Mouse (Mus musculus) heart, postnatal 25 days (tissue): ENCODE data around the gene Rif1. TPM values are rescaled to one million over a fixed set of nuclear protein-coding genes. Genes with fewer than 3 reads are reported as not detected.

Experiments used
- DNase-seq: peaks from one replicate; pipeline ENCODE4 v3.0.0; 2022; ENCODE audit warnings: low spot score
- intact Hi-C: fragments of 180-260 bp; cut with DNase I; formaldehyde crosslinking; loops from one replicate; pipeline ENCODE4 v1.15.1; 2025
- total RNA-seq, 2 experiments: library from RNA; stranded (reverse); gene quantifications; 2 replicates each; pipeline ENCODE4 v1.2.3; 2021

Rif1 gene
- total RNA-seq, result 10 to 100 TPM; 19.2 to 21.7 TPM

DNA sequence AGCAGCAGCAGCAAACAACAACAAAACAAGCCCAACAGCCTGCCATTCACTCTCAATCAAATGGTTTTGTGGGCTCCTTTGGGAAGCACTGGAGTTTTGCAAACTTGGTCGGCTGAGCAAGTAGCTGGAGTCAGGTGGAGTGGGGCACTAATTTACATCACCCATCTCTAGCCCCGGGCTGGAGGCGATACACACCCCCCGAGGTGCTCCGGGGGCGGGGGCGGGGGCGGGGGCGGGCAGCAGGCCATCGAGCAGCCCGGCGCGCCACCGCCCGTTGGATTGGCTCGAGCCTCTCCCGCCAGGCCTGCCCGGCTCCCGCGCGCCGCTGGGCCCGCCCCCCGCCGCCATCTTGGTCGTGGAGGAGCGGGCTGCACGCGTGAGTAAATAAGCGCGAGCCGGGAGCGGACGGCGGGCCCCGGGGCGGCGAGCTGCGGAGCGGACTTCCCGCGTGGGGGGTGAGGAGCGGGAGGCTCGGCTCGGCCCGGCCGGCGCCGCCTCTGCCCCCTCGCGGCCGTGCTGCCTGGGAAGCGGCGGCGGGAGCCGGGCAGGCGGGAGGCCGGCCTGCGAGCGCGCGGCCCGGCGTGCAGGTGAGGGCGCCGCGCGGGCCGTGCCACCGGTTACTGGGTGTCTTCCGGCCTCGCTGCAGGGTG, at the start of gene Rif1:
Rif1 (plus strand) TSS at position 342 of the 650 bp plus-strand sequence.
- DNase-seq, result peak; percentile 77
- intact Hi-C loops, result loop anchor here (2.0 to 10.0 kb wide), 3 partner anchors 100 to 1778 kb away; partner anchors contain the start of genes Arl5a, Mmadhc and Nmi

DNA sequence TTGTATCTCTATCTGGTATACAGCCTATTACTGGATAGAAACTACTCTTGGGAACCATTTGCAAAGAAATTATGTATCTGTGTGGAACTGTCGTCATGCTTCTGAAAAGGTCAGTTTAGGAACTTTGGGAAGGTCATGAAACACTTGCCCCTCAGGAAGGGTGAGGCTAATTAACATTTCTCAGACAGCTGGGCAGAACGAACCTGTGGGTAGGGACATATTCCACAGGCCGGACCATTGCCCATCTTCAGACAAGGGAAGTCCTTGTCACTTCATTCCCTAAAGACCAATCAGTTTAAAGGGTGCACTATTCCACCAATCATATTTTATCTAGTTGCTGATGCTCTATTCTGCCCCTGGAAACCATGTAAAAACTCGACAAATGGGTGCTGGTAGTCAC, 45.6 kb upstream of the Rif1 start:
- intact Hi-C loops, result no loop called here

DNA sequence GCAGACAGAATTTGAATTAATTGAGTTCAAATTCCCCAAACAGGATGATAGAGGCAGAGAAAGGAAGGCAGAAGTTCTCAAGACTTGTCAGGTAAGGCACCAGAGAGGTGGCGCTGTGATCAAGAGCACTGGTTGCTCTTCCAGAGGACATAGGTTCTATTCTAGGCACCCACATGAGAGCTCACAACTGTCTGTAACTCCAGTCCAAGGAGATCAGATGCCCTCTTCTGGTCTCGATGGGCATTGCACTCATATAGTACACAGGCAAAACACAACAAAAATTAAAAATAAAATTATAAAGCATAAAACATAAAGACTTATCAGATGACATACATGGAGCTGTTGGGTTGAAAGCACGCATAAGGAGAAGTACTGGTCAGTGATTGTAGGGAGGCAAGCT, 43.2 kb upstream of the Rif1 start:
- intact Hi-C loops, result no loop called here
- no peak for DNase-seq

More for the DNA sequence above, 45.6 kb upstream of the Rif1 start:
- no peak for DNase-seq

DNA sequence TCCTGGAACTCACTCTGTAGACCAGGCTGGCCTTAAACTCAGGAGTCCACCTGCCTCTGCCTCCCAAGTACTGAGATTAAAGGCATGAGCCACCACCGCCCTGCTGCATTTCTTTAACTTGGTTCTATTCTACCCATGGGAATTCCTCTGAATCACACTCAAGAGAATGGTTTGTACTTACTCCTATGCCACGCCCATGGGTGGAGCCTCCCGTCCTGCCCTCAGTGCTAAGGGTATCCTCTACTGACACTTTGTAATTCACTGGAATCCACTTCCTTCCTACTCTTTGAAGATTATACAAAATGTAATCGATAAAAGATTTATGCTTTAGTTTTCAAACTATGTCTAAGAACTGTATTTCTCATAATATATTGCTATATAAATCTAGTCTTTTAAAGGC, 41.1 kb upstream of the Rif1 start:
- no peak for DNase-seq
- intact Hi-C loops, result no loop called here

DNA sequence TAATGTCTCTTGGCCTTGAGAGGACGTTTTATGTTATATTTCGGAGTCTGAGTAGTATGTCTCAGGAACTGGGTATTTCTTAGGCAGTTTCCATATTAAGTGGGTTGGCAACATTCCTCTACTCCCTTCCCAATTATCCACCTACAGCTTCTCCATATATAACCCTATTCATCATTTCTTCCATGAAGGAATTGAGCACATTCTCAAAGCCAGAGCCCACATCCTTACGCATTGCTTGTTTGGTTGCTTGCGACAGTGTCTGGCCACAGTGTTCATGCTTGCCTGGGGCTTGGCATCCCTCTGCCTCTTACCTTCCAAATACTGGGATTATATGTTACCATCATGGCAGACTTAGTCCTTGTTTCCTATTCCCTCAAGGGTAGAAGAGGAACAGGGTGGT, 38.0 kb upstream of the Rif1 start:
- no peak for DNase-seq
- intact Hi-C loops, result no loop called here

DNA sequence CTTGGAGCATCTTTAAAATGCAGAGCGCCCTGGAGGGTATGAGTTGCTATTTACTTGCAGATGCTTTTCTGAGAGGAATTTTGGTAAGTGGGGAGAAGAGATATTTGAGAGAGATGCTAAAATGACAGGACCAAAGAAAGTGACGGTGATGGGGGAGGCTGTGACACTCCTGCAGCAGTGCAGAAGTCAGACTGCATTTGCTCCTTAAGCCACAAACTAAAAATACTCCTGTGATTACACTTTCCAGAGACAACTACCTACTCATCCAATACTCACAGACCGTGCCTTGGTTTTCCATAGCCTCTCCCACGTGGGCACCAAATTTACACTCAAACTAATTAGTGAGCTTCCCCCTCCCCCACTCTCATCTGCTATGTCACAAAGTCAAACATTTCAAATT, 37.5 kb upstream of the Rif1 start:
- no peak for DNase-seq

DNA sequence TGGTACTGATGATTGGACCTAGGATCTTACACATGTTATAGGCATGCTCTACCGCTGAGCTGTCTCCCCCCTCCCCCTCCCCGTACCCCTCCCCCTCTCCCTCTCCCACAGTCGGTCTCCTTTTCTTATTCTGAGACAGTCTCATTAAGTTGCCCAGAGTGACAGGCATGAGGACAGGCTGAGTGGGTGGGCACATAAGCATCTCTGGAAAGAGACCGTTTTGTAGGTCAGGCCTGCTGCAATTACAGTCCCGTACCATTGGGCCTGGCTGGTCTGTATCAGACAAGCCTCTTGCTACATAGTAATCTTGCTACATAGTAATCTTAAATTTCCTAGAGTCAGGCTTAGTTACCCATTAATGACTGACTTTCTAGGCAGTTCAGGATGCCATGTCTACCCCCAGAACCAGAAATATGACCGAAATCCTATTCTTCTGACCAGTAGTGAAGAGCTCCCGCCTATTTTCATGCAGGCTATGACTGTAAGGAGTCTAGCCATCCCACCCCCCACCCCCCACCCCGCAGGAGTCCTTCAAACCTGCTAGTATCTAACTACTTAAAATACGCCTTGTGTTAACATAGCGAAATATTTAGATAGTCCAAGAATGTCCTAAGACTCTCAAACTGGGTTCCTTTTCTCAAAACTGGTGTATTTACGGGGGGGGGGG, 35.6 kb upstream of the Rif1 start:
- no peak for DNase-seq
- intact Hi-C loops, result no loop called here

More for the DNA sequence above, 37.5 kb upstream of the Rif1 start:
- intact Hi-C loops, result no loop called here

DNA sequence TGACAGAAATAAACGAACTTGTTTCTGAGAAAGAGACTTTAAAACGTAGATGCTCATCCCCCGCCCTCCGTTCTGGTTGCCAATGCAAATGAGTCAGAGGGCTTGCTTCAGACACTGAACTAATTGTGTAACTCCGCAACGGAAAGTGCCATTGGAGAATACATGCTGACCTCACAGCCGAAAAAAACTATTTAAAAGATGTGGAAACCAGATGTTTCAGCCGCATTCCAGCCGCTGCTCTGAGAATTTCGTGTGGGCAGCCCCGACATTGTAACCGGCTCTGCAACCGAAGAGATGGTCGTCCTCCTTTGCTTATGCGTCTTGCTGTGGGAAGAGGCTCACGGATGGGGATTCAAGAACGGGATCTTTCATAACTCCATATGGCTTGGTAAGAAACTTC, 34.8 kb upstream of the Rif1 start, which contains the start of gene Tnfaip6:
Tnfaip6 (plus strand) TSS at position 128 of the 400 bp plus-strand sequence.
- DNase-seq, result peak; percentile 65
- intact Hi-C loops, result no loop called here

DNA sequence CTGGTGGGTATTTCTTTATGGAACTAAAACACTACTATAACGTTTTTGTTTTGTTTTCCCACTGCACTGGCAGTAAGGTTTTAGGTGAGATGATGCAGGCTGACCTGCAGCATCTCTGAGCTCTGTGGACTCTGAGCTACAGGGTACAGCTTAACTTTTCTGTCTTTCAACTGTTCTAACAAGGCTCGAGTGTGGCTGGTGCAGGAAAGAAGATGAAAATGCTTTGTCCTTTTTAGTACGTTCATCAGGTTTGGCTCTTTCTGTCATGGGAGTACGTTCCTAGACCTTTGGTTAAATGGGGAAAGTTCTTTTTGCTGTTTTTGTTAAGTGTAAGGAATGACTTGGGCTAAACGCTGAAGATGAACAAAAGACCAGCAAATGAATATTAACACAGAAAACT, 34.1 kb upstream of the Rif1 start:
- no peak for DNase-seq
- intact Hi-C loops, result no loop called here

DNA sequence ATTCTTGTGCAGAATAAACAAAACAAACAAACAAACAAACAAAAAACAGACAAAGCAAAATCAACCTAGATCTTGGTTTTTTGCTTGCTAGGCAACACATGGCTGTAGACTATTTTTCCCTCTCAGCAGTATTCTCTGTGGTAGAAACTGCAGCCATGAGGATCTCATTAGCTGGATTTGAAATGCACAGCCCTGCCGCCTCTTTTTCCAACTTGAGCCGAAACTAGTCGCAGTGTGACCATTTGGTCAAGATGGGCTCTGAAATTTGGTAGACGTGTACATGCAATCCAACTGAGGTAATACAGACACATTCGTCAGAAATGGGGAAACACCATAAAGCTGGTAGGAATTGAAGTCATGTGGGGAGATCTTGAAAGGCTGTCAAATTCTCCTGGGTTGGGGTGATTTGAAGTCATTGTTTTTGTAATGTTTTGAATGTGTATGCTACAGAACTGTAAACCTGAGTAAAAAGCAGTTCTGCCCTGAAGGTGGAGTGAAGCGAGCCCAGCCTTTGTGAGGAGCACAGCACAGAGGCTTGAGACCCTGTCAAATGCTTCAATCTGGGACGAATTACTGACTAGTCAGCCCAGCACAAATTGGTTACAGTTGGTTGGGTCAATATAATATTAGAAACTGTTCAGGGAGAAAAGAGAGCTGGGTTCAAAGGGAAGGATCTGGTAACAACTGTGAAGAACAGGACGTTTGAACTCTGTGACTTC, 33.4 kb upstream of the Rif1 start:
- DNase-seq, result no peak
- intact Hi-C loops, result no loop called here

DNA sequence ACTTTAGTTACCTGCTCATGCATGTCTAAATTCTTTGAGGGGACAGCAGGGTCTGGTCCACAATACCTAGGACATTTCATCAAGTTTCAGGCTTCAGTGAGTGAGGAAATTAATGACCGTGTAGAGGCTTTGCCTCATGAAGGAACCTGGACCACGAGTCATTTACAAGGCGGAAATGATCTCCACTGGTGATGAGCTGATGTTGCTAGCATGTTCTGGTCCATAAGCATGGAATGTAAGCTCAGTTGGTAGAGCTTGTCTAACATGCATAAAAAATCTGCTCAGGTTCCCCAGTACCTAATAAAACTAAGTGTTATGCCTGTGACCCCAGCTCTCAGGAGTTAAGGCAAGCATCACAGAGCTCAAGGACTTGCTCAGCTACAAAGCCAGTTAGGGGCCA, 30.5 kb upstream of the Rif1 start:
- intact Hi-C loops, result no loop called here

DNA sequence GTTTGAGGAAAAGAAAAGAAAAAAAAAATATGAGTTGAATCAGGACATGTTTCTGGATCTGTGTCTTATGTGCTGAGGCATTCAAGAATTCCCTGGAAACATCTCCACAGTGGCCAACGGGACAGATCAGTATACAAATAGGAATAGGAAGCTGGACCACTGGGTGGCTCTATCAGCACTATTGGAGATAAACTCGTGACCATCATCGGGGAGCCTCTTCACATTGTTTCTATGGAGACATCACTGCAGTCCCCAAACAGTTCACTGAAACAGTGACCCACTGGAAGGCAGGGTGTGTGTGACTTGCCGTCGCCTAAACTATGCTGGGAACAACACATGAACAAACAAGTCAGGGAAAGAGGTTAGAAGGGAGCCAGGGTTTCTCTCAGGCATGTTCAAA, 29.9 kb upstream of the Rif1 start:
- DNase-seq, result no peak
- intact Hi-C loops, result no loop called here

More for the DNA sequence above, 30.5 kb upstream of the Rif1 start:
- no peak for DNase-seq

DNA sequence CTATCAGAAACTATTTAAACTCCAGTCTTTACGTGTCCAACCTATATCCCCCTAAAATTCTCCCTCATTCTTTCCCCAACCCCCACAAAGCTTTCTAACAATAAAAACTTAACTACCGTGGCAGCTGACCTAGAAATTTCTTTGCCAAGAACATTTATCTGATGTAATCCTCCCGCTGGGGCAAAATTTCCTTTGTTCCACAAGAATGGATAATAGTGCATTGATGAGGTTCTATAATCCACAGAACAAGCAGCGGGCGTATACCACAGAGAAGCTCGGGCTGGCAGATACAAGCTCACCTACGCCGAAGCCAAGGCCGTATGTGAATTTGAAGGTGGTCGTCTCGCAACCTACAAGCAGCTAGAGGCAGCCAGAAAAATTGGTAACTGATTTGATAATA, 29.1 kb upstream of the Rif1 start:
- DNase-seq, result no peak
- intact Hi-C loops, result no loop called here

DNA sequence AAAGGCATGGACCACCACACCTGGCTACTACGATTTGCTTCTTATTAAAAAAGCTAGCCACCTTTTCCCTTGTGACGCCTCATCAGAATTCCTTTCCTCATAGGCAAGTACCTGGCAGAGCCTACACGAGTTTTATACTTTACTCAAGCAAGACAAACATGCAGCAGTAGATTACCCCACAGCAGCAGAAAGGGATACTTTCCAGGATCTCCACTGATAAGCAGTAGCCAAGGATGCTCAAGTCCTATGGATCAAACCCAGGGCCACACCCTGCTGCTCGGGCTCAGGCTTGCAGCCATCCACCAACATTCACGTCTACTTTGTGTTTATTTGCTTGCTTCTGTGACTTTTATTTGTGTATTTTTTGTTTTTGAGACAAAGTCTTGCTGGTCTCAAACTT, 26.6 kb upstream of the Rif1 start:
- intact Hi-C loops, result no loop called here

DNA sequence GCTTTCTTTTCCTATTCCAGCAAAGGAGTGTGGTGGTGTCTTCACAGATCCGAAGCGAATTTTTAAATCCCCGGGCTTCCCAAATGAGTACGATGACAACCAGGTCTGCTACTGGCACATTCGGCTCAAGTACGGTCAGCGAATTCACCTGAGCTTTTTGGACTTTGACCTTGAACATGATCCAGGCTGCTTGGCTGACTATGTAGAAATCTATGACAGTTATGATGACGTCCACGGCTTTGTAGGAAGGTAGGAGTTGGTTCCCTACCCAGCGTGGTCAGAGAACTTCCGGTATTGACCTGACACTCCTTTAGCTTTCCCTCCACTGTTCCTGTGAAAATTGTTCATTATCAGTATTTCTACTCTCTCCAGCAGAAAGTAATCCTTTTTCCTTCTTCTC, 21.8 kb upstream of the Rif1 start:
- no peak for DNase-seq
- intact Hi-C loops, result no loop called here

More for the DNA sequence above, 26.6 kb upstream of the Rif1 start:
- DNase-seq, result no peak

DNA sequence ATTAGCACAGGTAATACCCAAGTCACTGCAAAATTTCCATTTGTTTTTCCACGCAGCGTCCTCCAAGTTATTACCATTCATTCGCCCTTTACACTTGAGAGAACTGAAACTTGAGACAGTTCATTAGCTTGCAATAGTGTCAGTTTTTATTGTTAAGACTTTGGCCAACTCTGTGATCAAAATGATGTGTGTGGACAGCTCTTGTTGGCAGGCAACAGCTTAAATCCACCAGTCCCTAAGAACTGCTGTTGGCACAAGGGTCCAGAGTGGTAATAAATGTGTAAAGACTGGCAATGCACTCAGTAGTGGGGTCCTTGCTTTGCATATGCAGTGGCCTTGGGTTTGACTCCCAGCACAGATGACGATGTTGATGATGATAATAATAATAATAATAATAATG, 20.3 kb upstream of the Rif1 start:
- DNase-seq, result no peak
- intact Hi-C loops, result no loop called here

DNA sequence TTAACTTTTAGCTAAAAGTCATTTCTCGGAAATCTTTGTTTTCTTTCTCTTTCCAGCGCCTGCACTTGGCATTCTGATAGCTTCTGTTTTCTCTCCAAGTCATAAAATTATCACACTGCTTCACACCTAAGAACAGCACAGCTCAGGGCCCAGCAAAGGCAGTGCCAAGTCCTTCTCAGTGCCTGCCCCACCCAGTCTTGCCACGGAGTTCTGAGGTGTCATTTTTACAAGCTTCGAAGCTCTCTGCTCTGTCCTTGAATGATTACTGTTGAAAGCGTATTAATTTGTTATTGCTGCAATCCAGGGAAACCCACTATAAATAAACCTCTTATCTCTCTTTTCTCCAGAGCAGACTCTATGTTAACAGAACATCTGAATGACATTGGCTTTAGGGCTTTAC, 19.1 kb upstream of the Rif1 start:
- intact Hi-C loops, result no loop called here

DNA sequence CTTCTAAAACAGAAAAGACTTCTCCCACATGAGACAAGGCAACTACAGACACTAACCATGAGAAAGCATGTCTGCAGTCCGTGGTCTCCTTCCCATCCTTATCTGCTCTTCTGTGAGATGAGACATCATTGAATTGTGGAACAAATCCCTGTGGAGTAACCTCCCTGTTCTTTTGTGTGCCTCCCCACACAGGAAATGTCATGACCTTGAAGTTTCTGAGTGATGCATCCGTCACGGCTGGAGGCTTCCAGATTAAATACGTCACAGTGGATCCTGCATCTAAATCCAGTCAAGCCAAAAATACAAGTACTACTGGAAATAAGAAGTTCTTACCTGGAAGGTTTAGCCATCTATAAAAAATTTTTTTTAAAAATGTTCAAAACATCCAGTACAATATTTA, 17.0 kb upstream of the Rif1 start:
- DNase-seq, result no peak
- intact Hi-C loops, result no loop called here

More for the DNA sequence above, 19.1 kb upstream of the Rif1 start:
- DNase-seq, result no peak

DNA sequence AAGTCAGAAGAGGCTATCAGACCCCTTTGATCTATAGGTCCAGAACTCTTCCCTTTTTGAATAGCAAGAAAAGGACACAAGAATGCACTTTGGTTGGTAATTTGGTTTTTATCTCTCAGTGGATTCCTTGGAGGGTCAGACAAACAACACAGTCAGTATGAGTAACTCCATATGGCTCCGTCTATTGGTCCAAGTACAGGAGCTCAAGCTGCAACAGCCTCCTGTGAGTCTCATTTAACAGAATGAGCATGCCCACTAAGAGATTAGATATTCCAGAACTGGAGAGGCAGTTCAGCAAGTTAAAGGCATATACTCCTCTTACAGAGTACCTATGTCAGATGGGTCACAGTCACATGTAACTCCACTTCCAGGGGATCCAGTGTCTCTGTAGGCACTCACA, 15.5 kb upstream of the Rif1 start:
- no peak for DNase-seq
- intact Hi-C loops, result no loop called here

DNA sequence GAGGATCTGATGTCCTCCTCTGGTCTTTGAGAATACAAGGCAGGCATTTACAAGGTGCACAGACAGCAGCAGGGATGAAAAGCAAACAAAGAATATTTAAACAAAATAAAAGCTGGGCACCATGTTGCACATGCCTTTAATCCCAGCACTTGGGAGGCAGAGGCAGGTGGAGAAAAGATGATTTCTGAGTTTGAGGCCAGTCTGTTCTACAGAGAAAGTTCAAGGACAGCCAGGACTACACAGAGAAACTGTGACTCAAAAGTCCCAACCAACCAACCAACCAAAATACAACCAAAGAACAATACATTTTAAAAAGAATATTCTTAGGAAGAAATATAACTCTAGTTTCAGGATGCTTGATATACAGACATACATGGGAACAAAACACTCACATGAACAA, 15.0 kb upstream of the Rif1 start:
- intact Hi-C loops, result no loop called here
- DNase-seq, result no peak

DNA sequence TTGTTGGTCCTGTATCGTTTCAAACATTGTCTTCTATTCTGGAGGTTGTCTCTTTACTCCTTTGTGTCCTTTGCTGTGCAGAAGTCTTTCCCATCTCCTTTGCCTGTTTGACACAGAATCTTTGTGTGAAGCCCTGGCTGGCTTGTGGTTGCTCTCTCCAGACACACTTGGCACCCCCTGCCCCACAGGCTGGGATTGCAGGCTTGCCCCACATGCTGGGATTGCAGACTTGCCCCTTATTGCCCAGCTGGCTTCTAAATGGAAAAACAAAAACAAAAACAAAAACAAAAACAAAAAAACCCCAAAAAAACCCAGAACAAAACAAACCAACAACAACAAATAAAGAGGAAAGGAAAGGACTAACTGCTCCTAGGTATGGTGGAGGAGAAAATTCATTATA, 4.0 kb upstream of the Rif1 start:
- intact Hi-C loops, result no loop called here

More for the DNA sequence above, 4.0 kb upstream of the Rif1 start:
- DNase-seq, result no peak
